Mouse (Mus musculus) liver, embryonic 14.5 days (tissue): ENCODE data around the gene Axin1. TPM values are rescaled to one million over a fixed set of nuclear protein-coding genes. Genes with fewer than 3 reads are reported as not detected.
A peak's percentile ranks its signal among the peaks of the same experiment; 100 is the strongest.
"Not testable (repeated sequence)": the region's sequence is repeated elsewhere in the genome, so short reads cannot be mapped to it uniquely, and the experiment has no call there.

Source experiments
- ATAC-seq: fragments of 200-750 bp; cut with Nextera tagmentation; 2 replicates; pipeline ENCODE4 v1.8.0; 2017; ENCODE audit warnings: moderate number of reproducible peaks, mild to moderate bottlenecking, moderate library complexity; ENCODE audit not compliant: insufficient read depth
- DNase-seq, 3 experiments: peaks; one replicate each; pipeline ENCODE4 v3.0.0-alpha.2; 2012 to 2013; ENCODE audit warnings: low read depth in 3 of 3, low spot score in 3 of 3
- H3K27ac ChIP-seq: fragments of 300-500 bp; sonication (generic); 2 replicates; pipeline ENCODE4 v1.5.1; 2014; ENCODE audit warnings: moderate library complexity, mild to moderate bottlenecking, control low read depth, inconsistent platforms
- H3K27me3 ChIP-seq: fragments of 300-500 bp; sonication (generic); 2 replicates; pipeline ENCODE4 v1.6.1; 2014; ENCODE audit warnings: mild to moderate bottlenecking, low read length, moderate library complexity; ENCODE audit not compliant: control insufficient read depth, insufficient read depth
- H3K36me3 ChIP-seq: fragments of 300-500 bp; sonication (generic); replicated peaks from 2 replicates; pipeline ENCODE4 v1.6.1; 2014; ENCODE audit warnings: low read depth; ENCODE audit not compliant: control insufficient read depth, insufficient read depth
- H3K4me1 ChIP-seq, 2 experiments: fragments of 200-500 bp in 1 of 2; fragments of 300-500 bp in 1 of 2; sonication (generic) in 1 of 2; replicated peaks; 2 replicates each; pipeline ENCODE4 v1.6.1; 2012 to 2014; ENCODE audit warnings: antibody characterized with exemption in 1 of 2, inconsistent platforms in 1 of 2, low read length in 1 of 2; ENCODE audit not compliant: control insufficient read depth in 2 of 2, insufficient read depth in 2 of 2
- H3K4me2 ChIP-seq: fragments of 300-500 bp; sonication (generic); 2 replicates; pipeline ENCODE4 v1.6.1; 2014; ENCODE audit warnings: low read depth, mild to moderate bottlenecking, control low read depth, moderate library complexity
- H3K4me3 ChIP-seq, 2 experiments: fragments of 200-500 bp in 1 of 2; fragments of 300-500 bp in 1 of 2; sonication (generic) in 1 of 2; 2 replicates each; pipeline ENCODE4 v1.5.1; 2012 to 2014; ENCODE audit warnings: low read depth in 2 of 2, low read length in 2 of 2, mild to moderate bottlenecking in 2 of 2, control low read depth in 1 of 2, inconsistent platforms in 1 of 2, moderate library complexity in 1 of 2; ENCODE audit not compliant: insufficient read depth in 1 of 2
- H3K9ac ChIP-seq: fragments of 300-500 bp; sonication (generic); replicated peaks from 2 replicates; pipeline ENCODE4 v1.6.1; 2014; ENCODE audit warnings: mild to moderate bottlenecking, control low read depth, moderate library complexity
- H3K9me3 ChIP-seq: fragments of 300-500 bp; sonication (generic); 2 replicates; pipeline ENCODE4 v1.6.1; 2016; ENCODE audit warnings: low read length, mixed read lengths; ENCODE audit not compliant: control insufficient read depth
- CTCF ChIP-seq: IDR thresholded peaks from 2 replicates; pipeline ENCODE4 v1.5.1; 2016; ENCODE audit warnings: antibody characterized with exemption, low read depth, control low read depth
- EP300 ChIP-seq: IDR thresholded peaks from 2 replicates; pipeline ENCODE4 v1.6.1; 2016; ENCODE audit warnings: antibody characterized with exemption, low read depth
- WGBS: fragments of 180-500 bp; shearing (Covaris S2); extraction: QIAGEN DNeasy Blood & Tissue Kit; methylation state at CpG from one replicate; pipeline ENCODE4 v1.1.7; 2014; ENCODE audit not compliant: insufficient replicate concordance; 5-methylcytosine and 5-hydroxymethylcytosine counted together
- polyA plus RNA-seq, 2 experiments: library from polyadenylated mRNA; depleted of rRNA in 1 of 2; stranded (reverse) in 1 of 2; unstranded in 1 of 2; fragments of >200 nt; fragmentation: Nextera tagmentation in 1 of 2; extraction: Ambion mirVana in 1 of 2; gene quantifications; 2 replicates each; pipeline versions ENCODE4 v1.2.1 to v1.2.3; 2012 to 2014

Gene Axin1
- polyA plus RNA-seq, 2 experiments: 3.8 to 8.7 TPM

- DNase-seq: no peak
- H3K4me2 ChIP-seq: no peak overlapping the region
- H3K27me3 ChIP-seq: no peaks in the 10 kb centered on the region
- ATAC-seq: no peak
- TF ChIP-seq CTCF (no peak), EP300 (no peak)
- no peak overlapping the region for H3K9ac ChIP-seq
- H3K27ac ChIP-seq: no peak overlapping the region
- H3K4me3 ChIP-seq: no peak overlapping the region
- no peaks in the 10 kb centered on the region for H3K36me3 ChIP-seq
- 62% methylated on average over 7 of the region's 7 CpGs for WGBS
- peaks cover 10 to 17% of the 10 kb centered on the region in 2 experiments for H3K4me1 ChIP-seq
- H3K9me3 ChIP-seq: no peaks in the 10 kb centered on the region
These were observed 40.0 kb upstream of the Axin1 start for GRCm38 (mm10) chr17:26098461-26098860.

GRCm38 (mm10) chr17:26099316-26099715, 39.2 kb upstream of the Axin1 start:
- not testable (repeated sequence) for H3K4me2 ChIP-seq, H3K9me3 ChIP-seq, H3K9ac ChIP-seq, H3K27ac ChIP-seq, H3K27me3 ChIP-seq, DNase-seq, H3K36me3 ChIP-seq, H3K4me3 ChIP-seq, ATAC-seq
- peak; percentile 33; the same call in 1 of the 2 replicates for TF ChIP-seq CTCF
- H3K4me1 ChIP-seq: peaks cover 9 to 12% of the 10 kb centered on the region in 2 experiments
- 46% methylated on average over 3 of the region's 3 CpGs for WGBS

- Histone ChIP-seq H3K36me3 (no peaks in the 10 kb centered on the region), H3K27me3 (no peaks in the 10 kb centered on the region), H3K4me2 (no peak overlapping the region), H3K4me1 (peaks cover 4 to 6% of the 10 kb centered on the region in 2 experiments), H3K27ac (no peak overlapping the region), H3K9me3 (no peaks in the 10 kb centered on the region), H3K9ac (no peak overlapping the region), H3K4me3 (no peak overlapping the region)
- WGBS: 41% methylated on average over 2 of the region's 2 CpGs
- ATAC-seq (no peak), DNase-seq (no peak)
- TF ChIP-seq CTCF (no peak), EP300 (no peak)
These were observed 38.3 kb upstream of the Axin1 start for GRCm38 (mm10) chr17:26100166-26100565.

GRCm38 (mm10) chr17:26101478-26101877, 37.0 kb upstream of the Axin1 start:
- H3K9me3 ChIP-seq: no peaks in the 10 kb centered on the region
- 38% methylated on average over 4 of the region's 4 CpGs for WGBS
- ATAC-seq (peak; percentile 59; the same call in 1 of the 2 replicates), DNase-seq (no peak)
- H3K36me3 ChIP-seq: no peaks in the 10 kb centered on the region
- H3K4me3 ChIP-seq: no peak overlapping the region
- no peaks in the 10 kb centered on the region for H3K4me1 ChIP-seq
- TF ChIP-seq CTCF (no peak), EP300 (no peak)
- H3K9ac ChIP-seq: no peak overlapping the region
- H3K27ac ChIP-seq: no peak overlapping the region
- no peaks in the 10 kb centered on the region for H3K27me3 ChIP-seq
- H3K4me2 ChIP-seq: no peak overlapping the region

- DNase-seq (no peak), ATAC-seq (no peak)
- H3K27me3 ChIP-seq: peaks cover 6% of the 10 kb centered on the region
- no peaks in the 10 kb centered on the region for H3K9me3 ChIP-seq
- no peaks in the 10 kb centered on the region for H3K36me3 ChIP-seq
- no peak for TF ChIP-seq CTCF
- no peak for TF ChIP-seq EP300
- no peak overlapping the region for H3K4me3 ChIP-seq
- WGBS: 24% methylated on average over 4 of the region's 4 CpGs
- H3K9ac ChIP-seq: no peak overlapping the region
- H3K4me1 ChIP-seq: no peaks in the 10 kb centered on the region
- no peak overlapping the region for H3K4me2 ChIP-seq
- no peak overlapping the region for H3K27ac ChIP-seq
These were observed 32.9 kb upstream of the Axin1 start for GRCm38 (mm10) chr17:26105619-26106018.

GRCm38 (mm10) chr17:26110156-26110555, 28.3 kb upstream of the Axin1 start:
- 29% methylated on average over 4 of the region's 4 CpGs for WGBS
- no peak for ATAC-seq

More at GRCm38 (mm10) chr17:26110156-26110555, 28.3 kb upstream of the Axin1 start:
- TF ChIP-seq EP300: no peak
- TF ChIP-seq CTCF: no peak
- Histone ChIP-seq H3K4me3 (no peak overlapping the region), H3K4me2 (no peak overlapping the region), H3K27ac (no peak overlapping the region), H3K4me1 (peaks cover 2 to 8% of the 10 kb centered on the region in 2 experiments), H3K27me3 (peaks cover 48% of the 10 kb centered on the region), H3K9ac (no peak overlapping the region), H3K9me3 (no peaks in the 10 kb centered on the region), H3K36me3 (no peaks in the 10 kb centered on the region)
- no peak for DNase-seq
